Mouse (Mus musculus): ENCODE measurements around the gene Ccser2. TPM values are rescaled to one million over a fixed set of nuclear protein-coding genes. Genes with fewer than 3 reads are reported as not detected.

The Ccser2 gene
- polyA plus RNA-seq, 1 experiment from 2014 or later = 21.5 TPM

GRCm38 (mm10) chr14:36932638-36933382 lies 35.8 kb downstream of the Ccser2 start:
- no peaks in the 10 kb centered on the region for H3K4me1 ChIP-seq
- H3K27ac ChIP-seq = no peak overlapping the region
- H3K36me3 ChIP-seq (replicated peaks) = peaks cover 13% of the 10 kb centered on the region
- 81% methylated on average over 10 of the region's 10 CpGs for WGBS
- DNase-seq (ENCODE audit: extremely low spot score, low spot score) = no peak
- no peak overlapping the region for H3K4me3 ChIP-seq
- H3K27me3 ChIP-seq (ENCODE audit: poor library complexity, severe bottlenecking) = no peaks in the 10 kb centered on the region
- H3K9me3 ChIP-seq = no peaks in the 10 kb centered on the region

GRCm38 (mm10) chr14:36932038-36932437 lies 36.5 kb downstream of the Ccser2 start:
- Histone ChIP-seq H3K27ac (no peak overlapping the region), H3K27me3 (ENCODE audit: poor library complexity, severe bottlenecking) (no peaks in the 10 kb centered on the region), H3K4me1 (no peaks in the 10 kb centered on the region), H3K4me3 (no peak overlapping the region), H3K36me3 (replicated peaks) (peaks cover 12% of the 10 kb centered on the region), H3K9me3 (no peaks in the 10 kb centered on the region)
- no peak for DNase-seq (ENCODE audit: extremely low spot score, low spot score)

- WGBS = 93% methylated on average over 3 of the region's 3 CpGs
- no peak for DNase-seq (ENCODE audit: extremely low spot score, low spot score)
- 0 out of 2 replicates have a peak, but pooled peaks cover 3% of the 10 kb centered on the region for H3K4me1 ChIP-seq
- peaks cover 25% of the 10 kb centered on the region for H3K36me3 ChIP-seq (replicated peaks)
- no peak overlapping the region for H3K4me3 ChIP-seq
- no peaks in the 10 kb centered on the region for H3K9me3 ChIP-seq
- H3K27me3 ChIP-seq (ENCODE audit: poor library complexity, severe bottlenecking) = no peaks in the 10 kb centered on the region
- H3K27ac ChIP-seq = no peak overlapping the region
These were observed 45.2 kb downstream of the Ccser2 start for GRCm38 (mm10) chr14:36923383-36923782.

GRCm38 (mm10) chr14:36921346-36922049 lies 47.1 kb downstream of the Ccser2 start:
- DNase-seq (ENCODE audit: extremely low spot score, low spot score) = no peak
- Histone ChIP-seq H3K36me3 (replicated peaks) (peaks cover 23% of the 10 kb centered on the region), H3K27me3 (ENCODE audit: poor library complexity, severe bottlenecking) (no peaks in the 10 kb centered on the region), H3K4me1 (0 out of 2 replicates have a peak, but pooled peaks cover 3% of the 10 kb centered on the region), H3K4me3 (no peak overlapping the region), H3K9me3 (no peaks in the 10 kb centered on the region), H3K27ac (no peak overlapping the region)
- WGBS = 84% methylated on average over 5 of the region's 5 CpGs

- Histone ChIP-seq H3K4me1 (0 out of 2 replicates have a peak, but pooled peaks cover 3% of the 10 kb centered on the region), H3K27me3 (ENCODE audit: poor library complexity, severe bottlenecking) (no peaks in the 10 kb centered on the region), H3K9me3 (no peaks in the 10 kb centered on the region), H3K36me3 (replicated peaks) (peaks cover 10% of the 10 kb centered on the region), H3K27ac (no peak overlapping the region), H3K4me3 (no peak overlapping the region)
- no peak for DNase-seq (ENCODE audit: extremely low spot score, low spot score)
- WGBS = 94% methylated on average over 8 of the region's 8 CpGs
These were observed 48.7 kb downstream of the Ccser2 start for GRCm38 (mm10) chr14:36919886-36920285.

- Histone ChIP-seq H3K4me1 (0 out of 2 replicates have a peak, but pooled peaks cover 3% of the 10 kb centered on the region), H3K27me3 (ENCODE audit: poor library complexity, severe bottlenecking) (no peaks in the 10 kb centered on the region), H3K4me3 (no peak overlapping the region), H3K9me3 (no peaks in the 10 kb centered on the region), H3K27ac (peak overlapping the region; percentile 71), H3K36me3 (replicated peaks) (peaks cover 4% of the 10 kb centered on the region; the same call in 1 of the 2 replicates)
- 58% methylated on average over 13 of the region's 13 CpGs for WGBS
- peak; percentile 22 for DNase-seq (ENCODE audit: extremely low spot score, low spot score)
These were observed 49.4 kb downstream of the Ccser2 start for GRCm38 (mm10) chr14:36919146-36919545.

GRCm38 (mm10) chr14:36915203-36915602 lies 53.4 kb downstream of the Ccser2 start:
- DNase-seq (ENCODE audit: extremely low spot score, low spot score) = no peak
- H3K9me3 ChIP-seq = no peaks in the 10 kb centered on the region
- peaks cover 3% of the 10 kb centered on the region; the same call in 1 of the 2 replicates for H3K4me1 ChIP-seq
- 95% methylated on average over 6 of the region's 6 CpGs for WGBS
- H3K4me3 ChIP-seq = no peak overlapping the region
- H3K27ac ChIP-seq = no peak overlapping the region
- no peaks in the 10 kb centered on the region for H3K36me3 ChIP-seq (replicated peaks)
- H3K27me3 ChIP-seq (ENCODE audit: poor library complexity, severe bottlenecking) = no peaks in the 10 kb centered on the region

- 81% methylated on average over 3 of the region's 3 CpGs for WGBS
- no peak for DNase-seq (ENCODE audit: extremely low spot score, low spot score)
- H3K36me3 ChIP-seq (replicated peaks) = no peaks in the 10 kb centered on the region
- H3K9me3 ChIP-seq = no peaks in the 10 kb centered on the region
- H3K4me3 ChIP-seq = no peak overlapping the region
- no peaks in the 10 kb centered on the region for H3K27me3 ChIP-seq (ENCODE audit: poor library complexity, severe bottlenecking)
- peaks cover 3% of the 10 kb centered on the region; the same call in 1 of the 2 replicates for H3K4me1 ChIP-seq
- no peak overlapping the region for H3K27ac ChIP-seq
These were observed 54.0 kb downstream of the Ccser2 start for GRCm38 (mm10) chr14:36914473-36915005.

- peaks cover 4% of the 10 kb centered on the region; the same call in 1 of the 2 replicates for H3K36me3 ChIP-seq (replicated peaks)
- no peaks in the 10 kb centered on the region for H3K27me3 ChIP-seq (ENCODE audit: poor library complexity, severe bottlenecking)
- no peak for DNase-seq (ENCODE audit: extremely low spot score, low spot score)
- H3K4me1 ChIP-seq = no peaks in the 10 kb centered on the region; the same call in 1 of the 2 replicates
- WGBS = 72% methylated on average over 6 of the region's 6 CpGs
- no peak overlapping the region for H3K27ac ChIP-seq
- H3K9me3 ChIP-seq = no peaks in the 10 kb centered on the region
- H3K4me3 ChIP-seq = no peak overlapping the region
These were observed 56.8 kb downstream of the Ccser2 start for GRCm38 (mm10) chr14:36911738-36912137.

- no peak overlapping the region for H3K4me3 ChIP-seq
- no peak for DNase-seq (ENCODE audit: extremely low spot score, low spot score)
- H3K9me3 ChIP-seq = no peaks in the 10 kb centered on the region
- no peak overlapping the region for H3K27ac ChIP-seq
- 93% methylated on average over 11 of the region's 11 CpGs for WGBS
- H3K27me3 ChIP-seq (ENCODE audit: poor library complexity, severe bottlenecking) = no peaks in the 10 kb centered on the region
- no peaks in the 10 kb centered on the region for H3K4me1 ChIP-seq
- peaks cover 4% of the 10 kb centered on the region; the same call in 1 of the 2 replicates for H3K36me3 ChIP-seq (replicated peaks)
These were observed 62.6 kb downstream of the Ccser2 start for GRCm38 (mm10) chr14:36905809-36906522.

- H3K4me1 ChIP-seq = no peaks in the 10 kb centered on the region
- H3K36me3 ChIP-seq (replicated peaks) = peaks cover 12% of the 10 kb centered on the region
- 90% methylated on average over 1 of the region's 1 CpGs for WGBS
- no peaks in the 10 kb centered on the region for H3K9me3 ChIP-seq
- no peak overlapping the region for H3K27ac ChIP-seq
- no peak overlapping the region for H3K4me3 ChIP-seq
- H3K27me3 ChIP-seq (ENCODE audit: poor library complexity, severe bottlenecking) = no peaks in the 10 kb centered on the region
- DNase-seq (ENCODE audit: extremely low spot score, low spot score) = no peak
These were observed 64.4 kb downstream of the Ccser2 start for GRCm38 (mm10) chr14:36904206-36904605.

- Histone ChIP-seq H3K27ac (no peak overlapping the region), H3K4me3 (no peak overlapping the region), H3K9me3 (no peaks in the 10 kb centered on the region), H3K4me1 (no peaks in the 10 kb centered on the region), H3K27me3 (ENCODE audit: poor library complexity, severe bottlenecking) (no peaks in the 10 kb centered on the region), H3K36me3 (replicated peaks) (peaks cover 12% of the 10 kb centered on the region)
- no peak for DNase-seq (ENCODE audit: extremely low spot score, low spot score)
These were observed 67.7 kb downstream of the Ccser2 start for GRCm38 (mm10) chr14:36900883-36901282.

Data from forebrain, embryonic 10.5 days (tissue).